Mouse (Mus musculus) midbrain, embryonic 15.5 days (tissue): ENCODE measurements around the gene Slc44a4. TPM values are rescaled to one million over a fixed set of nuclear protein-coding genes. Genes with fewer than 3 reads are reported as not detected.

Experiments
- ATAC-seq: fragments of 200-750 bp; cut with Nextera tagmentation; replicated peaks from 2 replicates; pipeline ENCODE4 v1.8.0; 2017; ENCODE audit warnings: moderate TSS enrichment
- H3K27ac ChIP-seq: fragments of 300-500 bp; sonication (generic); 2 replicates; pipeline ENCODE4 v1.5.1; 2015; ENCODE audit warnings: mild to moderate bottlenecking, inconsistent platforms
- H3K27me3 ChIP-seq: fragments of 300-500 bp; sonication (generic); replicated peaks from 2 replicates; pipeline ENCODE4 v1.6.1; 2015; ENCODE audit warnings: inconsistent platforms
- H3K36me3 ChIP-seq: fragments of 300-500 bp; sonication (generic); replicated peaks from 2 replicates; pipeline ENCODE4 v1.6.1; 2015; ENCODE audit warnings: inconsistent platforms
- H3K4me1 ChIP-seq: fragments of 300-500 bp; sonication (generic); 2 replicates; pipeline ENCODE4 v1.6.1; 2015; ENCODE audit warnings: inconsistent platforms
- H3K4me2 ChIP-seq: fragments of 300-500 bp; sonication (generic); 2 replicates; pipeline ENCODE4 v1.6.1; 2015; ENCODE audit warnings: inconsistent platforms, mild to moderate bottlenecking, moderate library complexity
- H3K4me3 ChIP-seq: fragments of 300-500 bp; sonication (generic); 2 replicates; pipeline ENCODE4 v1.5.1; 2015; ENCODE audit warnings: mild to moderate bottlenecking, inconsistent platforms
- H3K9ac ChIP-seq: fragments of 300-500 bp; sonication (generic); 2 replicates; pipeline ENCODE4 v1.6.1; 2015; ENCODE audit warnings: mild to moderate bottlenecking, inconsistent platforms
- H3K9me3 ChIP-seq: fragments of 300-500 bp; sonication (generic); 2 replicates; pipeline ENCODE4 v1.6.1; 2016; ENCODE audit warnings: inconsistent platforms
- WGBS: fragments of 180-500 bp; shearing (Covaris S2); methylation state at CpG from one replicate; pipeline ENCODE4 v1.1.7; 2015; ENCODE audit warnings: mixed read lengths; 5-methylcytosine and 5-hydroxymethylcytosine counted together
- polyA plus RNA-seq: library from polyadenylated mRNA; unstranded; fragments of >200 nt; fragmentation: Nextera tagmentation; extraction: Ambion mirVana; gene quantifications from 2 replicates; pipeline ENCODE4 v1.2.1, GENCODE M21; 2015

Slc44a4 gene
- not detected in 2 replicates for polyA plus RNA-seq

GRCm38 (mm10) chr17:34913930-34914665, at the start of gene Slc44a4:
Gene Slc44a4 (plus strand): TSS chr17:34914466.
- H3K27ac ChIP-seq: no peak within 1 kb of the TSS
- H3K4me1 ChIP-seq: no peaks in the 10 kb centered on the region
- H3K36me3 ChIP-seq: peaks cover 48% of the 10 kb centered on the region
- no peak within 1 kb of the TSS for H3K4me2 ChIP-seq
- H3K9me3 ChIP-seq: no peaks in the 10 kb centered on the region
- H3K9ac ChIP-seq: no peak within 1 kb of the TSS
- WGBS: 39% methylated on average over 18 of the region's 18 CpGs
- no peak within 1 kb of the TSS for H3K4me3 ChIP-seq
- H3K27me3 ChIP-seq: no peaks in the 10 kb centered on the region
- ATAC-seq: no peak

DNA sequence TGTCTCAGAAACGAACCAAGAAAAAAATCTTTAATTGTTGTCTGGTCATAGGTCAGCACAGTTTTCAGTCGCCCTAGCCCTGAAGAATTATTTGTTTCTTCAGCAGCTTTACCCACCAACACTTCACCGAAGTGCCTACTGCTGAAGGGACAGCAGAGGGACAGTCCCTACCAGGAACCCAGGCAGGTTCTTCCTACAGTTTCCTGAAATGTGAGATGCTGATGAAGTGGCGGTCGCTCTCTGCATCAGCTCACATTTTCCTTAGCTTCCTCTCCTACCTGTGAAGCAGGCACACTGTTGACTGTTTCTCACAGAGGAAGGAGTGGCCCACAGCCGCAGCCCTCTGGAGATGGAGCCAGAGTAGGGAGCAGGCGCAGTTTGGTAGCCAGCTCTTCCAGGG, 48.3 kb upstream of the Slc44a4 start:
- H3K9ac ChIP-seq: no peak overlapping the region
- no peak for ATAC-seq
- no peak overlapping the region for H3K27ac ChIP-seq
- no peaks in the 10 kb centered on the region for H3K36me3 ChIP-seq
- H3K4me1 ChIP-seq: no peaks in the 10 kb centered on the region
- H3K9me3 ChIP-seq: no peaks in the 10 kb centered on the region
- H3K4me2 ChIP-seq: no peak overlapping the region
- H3K27me3 ChIP-seq: no peaks in the 10 kb centered on the region
- H3K4me3 ChIP-seq: no peak overlapping the region
- 67% methylated on average over 7 of the region's 7 CpGs for WGBS

DNA sequence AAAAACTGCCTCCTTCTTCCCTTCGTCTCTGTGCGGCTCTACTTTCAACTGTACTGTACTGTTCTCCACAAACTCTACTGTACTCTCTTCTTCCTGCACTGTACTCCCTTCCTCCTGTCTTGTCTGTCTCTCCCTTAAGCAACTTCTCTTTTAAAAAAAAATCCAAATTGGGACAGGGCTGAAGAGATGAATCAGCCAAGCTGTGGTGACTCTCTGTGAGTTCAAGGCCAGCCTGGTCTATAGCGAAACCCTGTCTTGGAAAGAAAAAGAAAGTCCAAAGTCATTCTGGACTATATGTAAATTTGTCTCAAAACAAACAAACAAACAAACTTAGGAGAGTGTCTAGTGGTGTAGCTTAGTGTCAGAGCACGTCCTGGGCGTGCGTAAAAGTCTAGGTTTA, 39.9 kb upstream of the Slc44a4 start:
- H3K27me3 ChIP-seq: no peaks in the 10 kb centered on the region
- H3K4me1 ChIP-seq: no peaks in the 10 kb centered on the region
- 93% methylated on average over 6 of the region's 6 CpGs for WGBS
- H3K4me2 ChIP-seq: no peak overlapping the region
- no peaks in the 10 kb centered on the region for H3K36me3 ChIP-seq
- no peaks in the 10 kb centered on the region for H3K9me3 ChIP-seq
- no peak overlapping the region for H3K9ac ChIP-seq
- H3K27ac ChIP-seq: no peak overlapping the region
- H3K4me3 ChIP-seq: no peak overlapping the region
- no peak for ATAC-seq

- no peak within 1 kb of the TSS for H3K27ac ChIP-seq
Observed at GRCm38 (mm10) chr17:34879336-34879879, 34.9 kb upstream of the Slc44a4 start, which contains the start of gene Zbtb12. Gene Zbtb12 (plus strand): TSS chr17:34879483.

DNA sequence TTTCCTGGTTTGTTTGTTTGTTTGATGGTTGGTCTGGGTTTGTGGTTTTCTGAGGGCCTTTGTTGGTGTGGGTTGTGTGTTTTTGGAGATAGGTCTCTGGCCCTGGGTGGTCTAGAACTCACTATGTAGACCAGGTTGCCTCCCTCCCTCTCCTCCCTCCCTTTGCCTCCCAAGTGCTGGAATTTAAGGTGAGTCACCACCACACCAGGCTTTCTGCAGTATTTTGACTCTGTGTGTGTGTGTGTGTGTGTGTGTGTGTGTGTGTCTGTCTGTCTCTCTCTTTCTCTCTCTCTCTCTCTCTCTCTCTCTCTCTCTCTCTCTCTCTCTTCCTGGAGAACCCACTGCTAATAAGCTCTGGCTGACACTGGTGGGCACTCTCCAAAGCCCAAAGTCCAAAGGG, 33.1 kb upstream of the Slc44a4 start:
- H3K36me3 ChIP-seq: no peaks in the 10 kb centered on the region
- ATAC-seq: no peak
- H3K27me3 ChIP-seq: peaks cover 2% of the 10 kb centered on the region; the same call in 1 of the 2 replicates
- no peak overlapping the region for H3K27ac ChIP-seq
- H3K9ac ChIP-seq: no peak overlapping the region
- H3K4me3 ChIP-seq: no peak overlapping the region
- H3K9me3 ChIP-seq: no peaks in the 10 kb centered on the region
- H3K4me1 ChIP-seq: no peaks in the 10 kb centered on the region
- H3K4me2 ChIP-seq: no peak overlapping the region

More at GRCm38 (mm10) chr17:34879336-34879879, 34.9 kb upstream of the Slc44a4 start, which contains the start of gene Zbtb12:
- peaks cover 2% of the 10 kb centered on the region; the same call in 1 of the 2 replicates for H3K27me3 ChIP-seq
- no peaks in the 10 kb centered on the region for H3K36me3 ChIP-seq
- H3K9me3 ChIP-seq: no peaks in the 10 kb centered on the region
- no peak for ATAC-seq
- no peak within 1 kb of the TSS for H3K4me3 ChIP-seq
- 70% methylated on average over 11 of the region's 11 CpGs for WGBS
- H3K4me1 ChIP-seq: no peaks in the 10 kb centered on the region
- H3K4me2 ChIP-seq: no peak within 1 kb of the TSS
- H3K9ac ChIP-seq: no peak within 1 kb of the TSS

- no peak within 1 kb of the TSS for H3K4me2 ChIP-seq
- 8% methylated on average over 15 of the region's 15 CpGs for WGBS
Observed at GRCm38 (mm10) chr17:34881683-34882310, 32.5 kb upstream of the Slc44a4 start, which contains the start of gene Gm20547. Gene Gm20547 (minus strand): TSS chr17:34882042.

GRCm38 (mm10) chr17:34883332-34883731, 30.9 kb upstream of the Slc44a4 start:
- 71% methylated on average over 3 of the region's 3 CpGs for WGBS
- H3K27ac ChIP-seq: no peak overlapping the region
- H3K27me3 ChIP-seq: peaks cover 2% of the 10 kb centered on the region; the same call in 1 of the 2 replicates
- no peak overlapping the region for H3K9ac ChIP-seq
- H3K36me3 ChIP-seq: no peaks in the 10 kb centered on the region
- H3K9me3 ChIP-seq: no peaks in the 10 kb centered on the region
- no peaks in the 10 kb centered on the region for H3K4me1 ChIP-seq
- ATAC-seq: no peak
- H3K4me2 ChIP-seq: no peak overlapping the region
- no peak overlapping the region for H3K4me3 ChIP-seq

More at GRCm38 (mm10) chr17:34881683-34882310, 32.5 kb upstream of the Slc44a4 start, which contains the start of gene Gm20547:
- Histone ChIP-seq H3K36me3 (no peaks in the 10 kb centered on the region), H3K27ac (no peak within 1 kb of the TSS), H3K9ac (no peak within 1 kb of the TSS), H3K27me3 (peaks cover 2% of the 10 kb centered on the region; the same call in 1 of the 2 replicates), H3K4me1 (no peaks in the 10 kb centered on the region), H3K9me3 (no peaks in the 10 kb centered on the region), H3K4me3 (no peak within 1 kb of the TSS)
- no peak for ATAC-seq

GRCm38 (mm10) chr17:34884704-34885103, 29.6 kb upstream of the Slc44a4 start:
- WGBS: 91% methylated on average over 6 of the region's 6 CpGs
- H3K4me3 ChIP-seq: no peak overlapping the region
- no peak for ATAC-seq

GRCm38 (mm10) chr17:34885615-34886014, 28.7 kb upstream of the Slc44a4 start:
- WGBS: 91% methylated on average over 3 of the region's 3 CpGs
- no peak overlapping the region for H3K4me2 ChIP-seq
- H3K36me3 ChIP-seq: no peaks in the 10 kb centered on the region
- no peak overlapping the region for H3K27ac ChIP-seq
- H3K9me3 ChIP-seq: no peaks in the 10 kb centered on the region
- no peaks in the 10 kb centered on the region for H3K4me1 ChIP-seq
- peaks cover 2% of the 10 kb centered on the region; the same call in 1 of the 2 replicates for H3K27me3 ChIP-seq
- H3K9ac ChIP-seq: no peak overlapping the region
- ATAC-seq: no peak
- no peak overlapping the region for H3K4me3 ChIP-seq

More at GRCm38 (mm10) chr17:34884704-34885103, 29.6 kb upstream of the Slc44a4 start:
- Histone ChIP-seq H3K27me3 (peaks cover 2% of the 10 kb centered on the region; the same call in 1 of the 2 replicates), H3K4me1 (no peaks in the 10 kb centered on the region), H3K9me3 (no peaks in the 10 kb centered on the region), H3K27ac (no peak overlapping the region), H3K36me3 (no peaks in the 10 kb centered on the region), H3K9ac (no peak overlapping the region), H3K4me2 (no peak overlapping the region)

GRCm38 (mm10) chr17:34887942-34888341, 26.3 kb upstream of the Slc44a4 start:
- Histone ChIP-seq H3K27ac (no peak overlapping the region), H3K9me3 (no peaks in the 10 kb centered on the region), H3K4me2 (no peak overlapping the region), H3K9ac (no peak overlapping the region), H3K27me3 (no peaks in the 10 kb centered on the region), H3K36me3 (no peaks in the 10 kb centered on the region), H3K4me3 (no peak overlapping the region), H3K4me1 (no peaks in the 10 kb centered on the region)
- WGBS: 86% methylated on average over 5 of the region's 5 CpGs
- ATAC-seq: no peak

- H3K27ac ChIP-seq: no peak overlapping the region
- 91% methylated on average over 12 of the region's 12 CpGs for WGBS
Observed at GRCm38 (mm10) chr17:34890074-34890743, 24.1 kb upstream of the Slc44a4 start.

DNA sequence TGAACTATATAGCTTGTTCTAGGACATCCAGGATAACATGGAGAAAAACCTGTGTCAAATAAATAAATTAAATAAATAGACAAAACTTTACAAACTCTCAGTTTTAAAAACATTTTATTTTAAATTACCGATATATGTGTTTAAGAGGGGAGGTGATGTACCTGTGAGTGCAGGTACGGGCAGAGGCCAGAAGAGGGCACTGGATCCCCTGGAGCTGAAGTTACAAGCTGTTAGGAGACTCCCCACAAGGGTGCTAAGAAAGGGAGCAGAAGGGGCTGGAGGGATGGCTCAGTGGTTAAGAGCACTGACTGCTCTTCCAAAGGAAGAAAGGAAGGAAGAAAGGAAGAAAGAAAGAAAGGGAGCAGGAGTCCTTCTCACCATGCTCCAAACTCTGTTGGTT, 22.9 kb upstream of the Slc44a4 start:
- 93% methylated on average over 2 of the region's 2 CpGs for WGBS
- H3K9ac ChIP-seq: no peak overlapping the region

More at GRCm38 (mm10) chr17:34890074-34890743, 24.1 kb upstream of the Slc44a4 start:
- Histone ChIP-seq H3K27me3 (no peaks in the 10 kb centered on the region), H3K4me1 (peaks cover 8% of the 10 kb centered on the region), H3K4me3 (no peak overlapping the region), H3K4me2 (no peak overlapping the region), H3K9me3 (no peaks in the 10 kb centered on the region), H3K36me3 (no peaks in the 10 kb centered on the region), H3K9ac (no peak overlapping the region)
- ATAC-seq: no peak

More for the DNA sequence above, 22.9 kb upstream of the Slc44a4 start:
- ATAC-seq: no peak
- Histone ChIP-seq H3K36me3 (0 out of 2 replicates have a peak, but pooled peaks cover 2% of the 10 kb centered on the region), H3K9me3 (no peaks in the 10 kb centered on the region), H3K27me3 (no peaks in the 10 kb centered on the region), H3K27ac (no peak overlapping the region), H3K4me1 (peaks cover 19% of the 10 kb centered on the region), H3K4me3 (no peak overlapping the region), H3K4me2 (no peak overlapping the region)
